Mouse (Mus musculus) heart, postnatal 0 days (tissue): ENCODE measurements around the gene Slc39a11.

ENCODE experiments used
- CTCF ChIP-seq: IDR thresholded peaks from 2 replicates; pipeline ENCODE4 v1.5.1; 2016; ENCODE audit warnings: antibody characterized with exemption, control low read depth, low read depth
- EP300 ChIP-seq: IDR thresholded peaks from 2 replicates; pipeline ENCODE4 v1.6.1; 2016; ENCODE audit warnings: antibody characterized with exemption, low read depth

DNA sequence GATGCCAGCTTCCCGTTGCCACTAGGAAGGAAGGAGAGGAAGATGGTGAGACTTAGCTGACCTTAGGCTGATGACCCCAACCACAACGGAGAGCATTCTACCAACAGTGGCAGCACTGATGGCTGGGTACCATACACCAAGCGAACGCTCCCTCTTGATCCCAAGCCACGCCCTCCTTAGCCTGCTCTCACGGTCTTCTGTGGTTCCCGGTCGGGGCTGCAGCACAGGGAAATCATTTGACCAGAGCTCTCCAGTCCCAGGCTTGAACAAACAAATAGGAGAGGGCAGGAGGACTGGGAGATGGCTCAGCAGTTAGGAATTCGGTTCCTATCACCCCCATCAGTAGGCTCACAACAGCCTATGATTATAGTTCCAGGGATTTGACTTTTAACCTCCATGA lies 403.4 kb downstream of the Slc39a11 start:
- no peak for TF ChIP-seq EP300
- no peak for TF ChIP-seq CTCF
